In the genomic region with DNA sequence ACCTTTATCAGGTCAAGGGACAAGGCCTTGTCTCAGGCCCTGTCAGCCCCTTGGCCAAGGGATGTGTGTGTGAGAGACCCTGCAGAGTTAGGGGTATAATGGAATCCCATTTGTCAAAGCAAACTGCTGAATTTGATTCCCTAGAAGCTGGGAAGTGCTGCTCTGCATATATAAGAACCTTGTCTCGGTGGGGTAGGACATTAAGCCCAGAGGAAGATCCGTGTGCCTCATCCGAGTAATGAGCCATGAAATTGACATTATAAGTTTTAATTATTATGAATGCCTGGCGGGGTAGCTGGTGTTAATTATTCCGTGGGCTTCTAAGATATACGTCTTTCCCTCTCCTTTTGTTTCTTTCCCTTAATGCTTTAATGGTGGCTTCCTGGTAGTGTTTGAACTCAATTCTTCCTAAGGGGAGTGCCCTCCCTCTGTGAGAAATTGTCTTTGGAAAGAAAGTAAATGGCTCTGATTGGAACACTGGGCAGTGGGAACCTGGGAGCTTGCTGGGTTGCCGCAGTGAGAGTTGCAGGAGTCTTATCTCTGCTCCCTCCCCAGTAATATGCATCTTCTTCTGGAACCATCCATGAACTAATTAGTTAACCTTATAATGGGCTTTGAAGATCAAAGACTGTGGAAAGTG, we compare ENCODE assay signal across 25 mouse cellular contexts.
DNase-seq lines count a peak whose midpoint lies in the region; ATAC-seq and TF ChIP-seq lines count a peak whose summit lies in the region.
"Had no signal": no experiment of that assay in that cellular context is flagged by ENCODE, and none has a peak within 500 bp of the region (broad histone marks: within the 10 kb centered on the region; RNA-seq: fewer than 3 reads in every experiment).

No protein-coding gene starts in this region.

- no peak overlapping the region for H3K4me3 ChIP-seq in midbrain, embryonic 14.5 days (replicated peaks; ENCODE audit: low read depth, low read length)
- no peak overlapping the region for H3K4me3 ChIP-seq in midbrain, embryonic 10.5 days
- no peak overlapping the region for H3K4me3 ChIP-seq in hindbrain, embryonic 15.5 days
- H3K4me3 ChIP-seq in midbrain, postnatal 0 days (ENCODE audit: low read depth, low read length): no peak overlapping the region
- H3K4me3 ChIP-seq: embryonic facial prominence, embryonic 12.5 days; heart, embryonic 13.5 days; intestine, embryonic 15.5 days; left cerebral cortex, adult 2 months; limb, embryonic 13.5 days; lung, embryonic 15.5 days had no signal

- TF ChIP-seq CTCF in midbrain, postnatal 0 days (IDR thresholded peaks at IDR 0.05): no peak

- ATAC-seq in midbrain, embryonic 14.5 days (ENCODE audit: low FRiP score, low TSS enrichment): no peak
- ATAC-seq in hindbrain, embryonic 15.5 days (ENCODE audit: low FRiP score, low read depth): peak; percentile 72; the same call in 1 of the 2 replicates
- peak; percentile 73 for ATAC-seq in midbrain, postnatal 0 days (ENCODE audit: low FRiP score)
- ATAC-seq: forebrain, embryonic 14.5 days; intestine, embryonic 15.5 days; Patski had no signal

- 26% methylated on average over 7 of the region's 7 CpGs for WGBS in midbrain, embryonic 14.5 days
- WGBS in midbrain, embryonic 10.5 days: 51% methylated on average over 7 of the region's 7 CpGs
- 13% methylated on average over 7 of the region's 7 CpGs for WGBS in hindbrain, embryonic 15.5 days
- whole genome bisulfite sequencing in midbrain, postnatal 0 days: 33% methylated on average over 7 of the region's 7 CpGs

- DNase-seq in midbrain, embryonic 14.5 days: peak; percentile 56
- no peak for DNase-seq in midbrain, embryonic 10.5 days (ENCODE audit: low spot score)
- DNase-seq in midbrain, postnatal 0 days (ENCODE audit: low spot score): peak; percentile 13
- DNase-seq in layer of hippocampus, postnatal 14 days (ENCODE audit: low spot score in 2 of 2): no peak
- no peak for DNase-seq in spleen, postnatal 4 days (ENCODE audit: low spot score in 2 of 2)
- no peak for DNase-seq in thymus, postnatal 14 days
- DNase-seq: adrenal gland, postnatal 10 days; cerebellum, adult 11 months; cerebellum, adult 9-10 months; embryo, embryonic 11 days; gastrocnemius, postnatal 25 days; heart, adult 18-20 months; heart, postnatal 10 days; kidney, adult 9 months; kidney, postnatal 25 days had no signal

- no peaks in the 10 kb centered on the region for H3K9me3 ChIP-seq in midbrain, embryonic 14.5 days (ENCODE audit: control insufficient read depth, low read length)
- no peaks in the 10 kb centered on the region for H3K9me3 ChIP-seq in midbrain, embryonic 10.5 days (replicated peaks)
- no peaks in the 10 kb centered on the region for H3K9me3 ChIP-seq in hindbrain, embryonic 15.5 days
- no peaks in the 10 kb centered on the region for H3K9me3 ChIP-seq in midbrain, postnatal 0 days (ENCODE audit: low read length)
- H3K9me3 ChIP-seq: embryonic facial prominence, embryonic 12.5 days; heart, embryonic 13.5 days; intestine, embryonic 15.5 days; limb, embryonic 13.5 days; lung, embryonic 15.5 days had no signal

- no peaks in the 10 kb centered on the region for H3K36me3 ChIP-seq in midbrain, embryonic 14.5 days (ENCODE audit: control insufficient read depth, insufficient read depth, low read length)
- no peaks in the 10 kb centered on the region for H3K36me3 ChIP-seq in midbrain, embryonic 10.5 days
- H3K36me3 ChIP-seq in hindbrain, embryonic 15.5 days: no peaks in the 10 kb centered on the region
- H3K36me3 ChIP-seq in midbrain, postnatal 0 days (ENCODE audit: insufficient read depth, low read length): no peaks in the 10 kb centered on the region
- H3K36me3 ChIP-seq: embryonic facial prominence, embryonic 12.5 days; heart, embryonic 13.5 days; intestine, embryonic 15.5 days; limb, embryonic 13.5 days; lung, embryonic 15.5 days had no signal

- H3K4me2 ChIP-seq in midbrain, embryonic 14.5 days (ENCODE audit: low read length): no peak overlapping the region
- H3K4me2 ChIP-seq in hindbrain, embryonic 15.5 days: no peak overlapping the region
- H3K4me2 ChIP-seq in midbrain, postnatal 0 days (ENCODE audit: low read depth, low read length, poor library complexity, severe bottlenecking): no peak overlapping the region
- H3K4me2 ChIP-seq: embryonic facial prominence, embryonic 12.5 days; heart, embryonic 13.5 days; intestine, embryonic 15.5 days; limb, embryonic 13.5 days; liver, embryonic 11.5 days; lung, embryonic 15.5 days had no signal

- peaks cover 12% of the 10 kb centered on the region; the same call in 1 of the 2 replicates for H3K4me1 ChIP-seq in midbrain, embryonic 14.5 days (ENCODE audit: control insufficient read depth, insufficient read depth, low read length)
- H3K4me1 ChIP-seq in midbrain, embryonic 10.5 days: 0 out of 2 replicates have a peak, but pooled peaks cover 3% of the 10 kb centered on the region
- peaks cover 20% of the 10 kb centered on the region; the same call in 1 of the 2 replicates for H3K4me1 ChIP-seq in hindbrain, embryonic 15.5 days (replicated peaks)
- no peaks in the 10 kb centered on the region; the same call in 1 of the 2 replicates for H3K4me1 ChIP-seq in midbrain, postnatal 0 days (ENCODE audit: insufficient read depth, low read length)
- H3K4me1 ChIP-seq: embryonic facial prominence, embryonic 12.5 days; heart, embryonic 13.5 days; intestine, embryonic 15.5 days had no signal

- no peak overlapping the region for H3K27ac ChIP-seq in midbrain, embryonic 14.5 days (replicated peaks; ENCODE audit: low read depth, low read length)
- H3K27ac ChIP-seq in midbrain, embryonic 10.5 days (replicated peaks): no peak overlapping the region
- no peak overlapping the region for H3K27ac ChIP-seq in hindbrain, embryonic 15.5 days (replicated peaks)
- no peak overlapping the region for H3K27ac ChIP-seq in midbrain, postnatal 0 days (ENCODE audit: low read depth, low read length)
- H3K27ac ChIP-seq: embryonic facial prominence, embryonic 12.5 days; heart, embryonic 13.5 days; intestine, embryonic 15.5 days; left cerebral cortex, adult 2 months; limb, embryonic 13.5 days; lung, embryonic 15.5 days had no signal

- no peak overlapping the region for H3K9ac ChIP-seq in midbrain, embryonic 14.5 days (replicated peaks; ENCODE audit: low read length)
- H3K9ac ChIP-seq in hindbrain, embryonic 15.5 days: no peak overlapping the region
- H3K9ac ChIP-seq in midbrain, postnatal 0 days (replicated peaks; ENCODE audit: low read length, poor library complexity, severe bottlenecking): no peak overlapping the region
- H3K9ac ChIP-seq: embryonic facial prominence, embryonic 12.5 days; heart, embryonic 13.5 days; intestine, embryonic 15.5 days; limb, embryonic 13.5 days; lung, embryonic 15.5 days had no signal

- no peaks in the 10 kb centered on the region for H3K27me3 ChIP-seq in midbrain, embryonic 14.5 days (ENCODE audit: control insufficient read depth, insufficient read depth, low read length)
- H3K27me3 ChIP-seq in midbrain, embryonic 10.5 days (ENCODE audit: low read depth, poor library complexity, severe bottlenecking): no peaks in the 10 kb centered on the region
- H3K27me3 ChIP-seq in hindbrain, embryonic 15.5 days: no peaks in the 10 kb centered on the region
- H3K27me3 ChIP-seq in midbrain, postnatal 0 days (ENCODE audit: insufficient read depth, low read length): no peaks in the 10 kb centered on the region
- H3K27me3 ChIP-seq: embryonic facial prominence, embryonic 12.5 days; heart, embryonic 13.5 days; intestine, embryonic 15.5 days; limb, embryonic 13.5 days; lung, embryonic 15.5 days had no signal

Comparison
In these comparisons a context has a peak if more than half of its experiments do, and no peak if none do; other contexts are left out.
1. DNase-seq: peak in midbrain, embryonic 14.5 days (single experiment) and midbrain, postnatal 0 days (single experiment); none in midbrain, embryonic 10.5 days (single experiment), layer of hippocampus, postnatal 14 days (0 of 2), spleen, postnatal 4 days (0 of 2) and thymus, postnatal 14 days (single experiment).